Mouse (Mus musculus): ENCODE measurements at regions not wholly inside any gene's neighbourhood (a gene's known extent, or its start where the extent isn't known, plus 50 kb on each side); places are given as distances from the start of the nearest gene placed in this dataset.

GRCm38 (mm10) chr6:31321066-31321846 is 77.3 kb upstream of the Mkln1 start:
- DNase-seq (ENCODE audit: low spot score), result no peak

GRCm38 (mm10) chr6:31321902-31322301 is 76.6 kb upstream of the Mkln1 start:
- no peak for DNase-seq (ENCODE audit: low spot score)

GRCm38 (mm10) chr6:31323228-31324190 is 75.0 kb upstream of the Mkln1 start:
- DNase-seq (ENCODE audit: low spot score), result no peak

GRCm38 (mm10) chr6:31324717-31325116 is 73.8 kb upstream of the Mkln1 start:
- DNase-seq (ENCODE audit: low spot score), result no peak

GRCm38 (mm10) chr6:31325621-31326020 is 72.9 kb upstream of the Mkln1 start:
- DNase-seq (ENCODE audit: low spot score), result no peak

- DNase-seq (ENCODE audit: low spot score), result no peak
These were observed 68.2 kb upstream of the Mkln1 start for GRCm38 (mm10) chr6:31330327-31330726.

- DNase-seq (ENCODE audit: low spot score), result no peak
These were observed 67.7 kb upstream of the Mkln1 start for GRCm38 (mm10) chr6:31330868-31331267.

GRCm38 (mm10) chr6:31332254-31332653 is 66.3 kb upstream of the Mkln1 start:
- DNase-seq (ENCODE audit: low spot score), result no peak

GRCm38 (mm10) chr6:31332714-31333113 is 65.8 kb upstream of the Mkln1 start:
- no peak for DNase-seq (ENCODE audit: low spot score)

- DNase-seq (ENCODE audit: low spot score), result no peak
These were observed 65.2 kb upstream of the Mkln1 start for GRCm38 (mm10) chr6:31333228-31333922.

DNA sequence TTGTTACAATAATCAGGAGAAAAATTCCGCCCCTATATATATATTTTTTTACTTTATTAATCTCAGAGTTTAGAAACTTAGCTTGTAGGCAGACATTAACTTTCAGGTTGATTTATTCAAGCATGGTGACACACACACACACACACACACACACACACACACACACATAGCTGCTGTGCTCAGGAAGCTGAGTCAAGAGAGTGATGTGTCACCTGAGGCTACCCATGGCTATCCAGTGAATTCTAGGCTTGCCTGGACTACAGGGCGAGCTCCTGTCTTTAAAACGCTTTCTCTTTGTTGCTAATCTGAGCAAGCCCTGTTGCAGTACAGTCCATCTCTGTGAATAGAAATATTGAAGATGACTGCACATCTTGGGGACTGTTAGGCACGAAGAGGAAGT is 64.4 kb upstream of the Mkln1 start:
- DNase-seq (ENCODE audit: low spot score), result no peak

DNA sequence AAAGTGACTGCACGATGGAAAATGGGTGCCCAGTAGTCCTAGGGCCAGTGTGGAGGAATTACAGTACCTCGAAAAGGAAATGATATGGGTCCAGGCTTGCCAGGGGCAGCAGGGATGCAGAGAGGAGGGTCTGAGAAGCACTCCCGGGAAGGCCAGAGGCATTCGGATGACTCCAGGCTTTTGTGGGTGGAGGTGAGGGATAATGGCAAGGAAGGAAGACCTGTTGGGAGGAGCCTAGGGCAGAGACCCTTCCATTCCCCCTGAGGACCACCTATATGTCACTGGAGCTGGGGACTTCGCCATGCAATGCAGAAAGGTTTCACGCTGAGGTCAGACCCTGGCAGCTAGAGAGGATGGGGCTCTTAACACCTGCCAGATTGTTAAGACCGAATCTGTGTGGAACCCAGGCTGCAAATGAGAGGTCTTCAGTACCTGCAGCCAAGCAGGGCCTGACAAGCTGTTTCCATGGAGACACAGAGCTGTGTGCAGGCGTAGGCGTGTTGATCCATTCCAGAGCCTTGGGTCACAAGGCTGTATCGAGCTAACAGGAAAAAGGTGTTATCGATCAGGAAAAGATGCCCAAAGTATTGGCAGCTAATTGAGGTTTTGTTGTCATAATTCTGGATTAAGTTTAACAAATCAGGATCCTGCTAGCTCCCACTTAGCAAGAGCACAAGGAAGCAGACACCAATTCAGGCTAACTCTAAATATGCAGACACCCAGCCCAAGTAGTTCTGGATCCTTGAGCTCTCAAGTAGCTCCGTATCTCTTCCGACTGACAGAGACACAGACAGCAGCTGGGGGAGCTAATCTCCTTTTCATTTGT is 59.2 kb upstream of the Mkln1 start:
- DNase-seq (ENCODE audit: low spot score), result no peak

DNA sequence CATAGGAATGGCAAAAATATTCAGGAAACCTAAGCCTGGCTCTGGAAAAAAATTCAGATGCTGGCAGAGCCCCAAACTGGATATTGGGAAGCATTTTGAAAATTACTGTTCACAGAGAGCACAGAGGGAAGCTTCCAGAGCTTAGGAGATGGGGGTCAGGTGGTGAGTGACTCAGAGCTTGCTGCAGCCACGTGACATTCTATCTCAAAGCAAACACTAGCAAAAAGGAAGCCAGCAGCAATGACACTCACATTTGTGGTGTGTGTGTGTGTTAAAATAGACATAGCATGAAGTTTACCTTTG is 58.6 kb upstream of the Mkln1 start:
- DNase-seq (ENCODE audit: low spot score), result no peak

DNA sequence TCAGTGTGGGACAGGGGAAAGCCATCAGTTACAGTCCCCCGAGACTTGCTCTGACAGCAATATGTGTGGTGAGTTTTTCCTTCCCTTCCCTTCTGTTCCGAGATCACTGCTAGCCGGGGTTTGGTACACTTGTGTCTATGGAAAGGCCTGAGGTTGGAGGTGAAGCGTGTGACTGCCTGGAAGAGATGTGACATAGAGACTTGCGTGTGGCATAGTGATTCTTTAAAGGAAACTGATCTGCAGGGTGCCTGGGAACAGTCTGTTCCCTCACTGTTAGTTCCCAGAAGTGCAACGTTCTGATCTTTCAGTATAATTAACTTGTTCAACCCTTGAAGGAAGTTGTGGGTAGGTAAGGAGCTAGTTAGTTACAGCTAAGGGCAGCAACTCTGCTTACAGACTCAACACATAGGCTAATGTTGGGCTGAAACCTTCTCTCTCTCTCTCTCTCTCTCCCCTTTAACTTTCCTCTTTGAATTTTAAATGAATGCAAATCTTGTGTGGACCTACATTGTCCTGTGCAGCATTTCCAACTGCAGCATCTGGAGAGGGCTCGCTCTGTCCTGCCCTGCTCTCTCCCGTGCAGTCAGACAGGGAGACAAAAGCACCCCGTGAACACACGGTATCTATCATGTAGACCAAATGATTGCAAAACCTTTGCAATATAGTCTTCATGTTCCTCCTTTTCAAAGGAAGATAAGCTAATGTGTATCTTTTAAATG is 53.0 kb upstream of the Mkln1 start:
- no peak for DNase-seq (ENCODE audit: low spot score)

GRCm38 (mm10) chr6:31348333-31348732 is 50.2 kb upstream of the Mkln1 start:
- no peak for DNase-seq (ENCODE audit: low spot score)

All from embryo, embryonic 10 days (tissue).